Mouse (Mus musculus) forebrain, embryonic 11.5 days (tissue): ENCODE data around the gene Tcp11. TPM values are rescaled to one million over a fixed set of nuclear protein-coding genes. Genes with fewer than 3 reads are reported as not detected.
A peak's percentile ranks its signal among the peaks of the same experiment; 100 is the strongest.

ENCODE experiments used
- ATAC-seq: fragments of 200-750 bp; cut with Nextera tagmentation; replicated peaks from 2 replicates; pipeline ENCODE4 v1.8.0; 2017; ENCODE audit warnings: moderate TSS enrichment; ENCODE audit not compliant: low FRiP score
- DNase-seq: peaks from one replicate; pipeline ENCODE4 v3.0.0-alpha.2; 2017; ENCODE audit warnings: low spot score
- H3K27ac ChIP-seq: fragments of 300-500 bp; sonication (generic); 2 replicates; pipeline ENCODE4 v1.5.1; 2014; ENCODE audit warnings: low read depth, low read length
- H3K27me3 ChIP-seq: fragments of 300-500 bp; sonication (generic); 2 replicates; pipeline ENCODE4 v1.6.1; 2014; ENCODE audit warnings: mild to moderate bottlenecking, low read length, mixed read lengths; ENCODE audit not compliant: control insufficient read depth, insufficient read depth
- H3K36me3 ChIP-seq: fragments of 300-500 bp; sonication (generic); 2 replicates; pipeline ENCODE4 v1.6.1; 2014; ENCODE audit warnings: mild to moderate bottlenecking, low read length, moderate library complexity, mixed read lengths; ENCODE audit not compliant: control insufficient read depth, insufficient read depth
- H3K4me1 ChIP-seq: fragments of 300-500 bp; sonication (generic); replicated peaks from 2 replicates; pipeline ENCODE4 v1.6.1; 2014; ENCODE audit warnings: low read length, mixed read lengths; ENCODE audit not compliant: control insufficient read depth, insufficient read depth
- H3K4me2 ChIP-seq: fragments of 300-500 bp; sonication (generic); 2 replicates; pipeline ENCODE4 v1.6.1; 2014; ENCODE audit warnings: low read depth, mild to moderate bottlenecking, low read length, moderate library complexity, mixed read lengths; ENCODE audit not compliant: severe bottlenecking
- H3K4me3 ChIP-seq: fragments of 300-500 bp; sonication (generic); 2 replicates; pipeline ENCODE4 v1.5.1; 2014; ENCODE audit warnings: low read depth, low read length
- H3K9ac ChIP-seq: fragments of 300-500 bp; sonication (generic); 2 replicates; pipeline ENCODE4 v1.6.1; 2014; ENCODE audit warnings: low read length
- H3K9me3 ChIP-seq: fragments of 300-500 bp; sonication (generic); 2 replicates; pipeline ENCODE4 v1.6.1; 2016; ENCODE audit warnings: low read length, mixed read lengths; ENCODE audit not compliant: control insufficient read depth
- WGBS: fragments of 180-500 bp; shearing (Covaris S2); extraction: QIAGEN DNeasy Blood & Tissue Kit; methylation state at CpG from one replicate; pipeline ENCODE4 v1.1.7; 2014; 5-methylcytosine and 5-hydroxymethylcytosine counted together
- polyA plus RNA-seq: library from polyadenylated mRNA; unstranded; fragments of >200 nt; fragmentation: Nextera tagmentation; extraction: Ambion mirVana; gene quantifications from 2 replicates; pipeline ENCODE4 v1.2.1, GENCODE M21; 2014

The Tcp11 gene
- polyA plus RNA-seq = 0.39 and 1.0 TPM in 2 replicates

GRCm38 (mm10) chr17:28080045-28080816 is at the start of gene Tcp11:
Tcp11 (minus strand) TSS chr17:28080639.
- no peaks in the 10 kb centered on the region for H3K36me3 ChIP-seq
- no peaks in the 10 kb centered on the region for H3K9me3 ChIP-seq
- H3K27ac ChIP-seq = no peak within 1 kb of the TSS
- H3K9ac ChIP-seq = peak within 1 kb of the TSS; percentile 52
- WGBS = under 1% methylated on average over 57 of the region's 57 CpGs
- ATAC-seq (peak; percentile 91), DNase-seq (peak; percentile 91)
- peaks cover 3% of the 10 kb centered on the region for H3K27me3 ChIP-seq
- peak within 1 kb of the TSS; percentile 56 for H3K4me3 ChIP-seq
- peak within 1 kb of the TSS; percentile 97 for H3K4me2 ChIP-seq
- peaks cover 8% of the 10 kb centered on the region; the same call in 1 of the 2 replicates for H3K4me1 ChIP-seq

DNA sequence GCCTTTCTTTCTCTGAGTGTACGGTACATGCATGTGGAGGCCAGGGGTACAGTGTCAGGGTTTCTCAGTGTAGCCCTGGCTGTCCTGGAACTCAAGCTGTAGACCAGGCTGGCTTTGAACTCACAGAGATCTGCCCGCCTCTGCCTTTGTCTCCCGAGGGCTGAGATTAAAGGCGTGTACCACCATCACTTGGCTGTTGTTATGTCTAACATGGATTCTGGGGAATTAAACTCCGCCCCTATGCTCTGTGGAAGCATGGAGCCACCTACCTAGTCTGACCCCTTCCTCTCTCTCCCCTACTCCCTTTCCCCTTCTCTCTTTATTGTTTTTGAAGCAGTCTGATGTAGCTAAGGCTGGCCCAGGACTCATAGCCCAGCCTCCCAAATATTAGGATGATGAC is 49.4 kb upstream of the Tcp11 start:
- WGBS = 83% methylated on average over 5 of the region's 5 CpGs
- Histone ChIP-seq H3K9me3 (no peaks in the 10 kb centered on the region), H3K4me2 (no peak overlapping the region), H3K36me3 (no peaks in the 10 kb centered on the region), H3K4me1 (peaks cover 7% of the 10 kb centered on the region; the same call in 1 of the 2 replicates), H3K9ac (no peak overlapping the region), H3K27me3 (no peaks in the 10 kb centered on the region), H3K4me3 (no peak overlapping the region), H3K27ac (no peak overlapping the region)
- no peak for DNase-seq
- ATAC-seq = no peak

DNA sequence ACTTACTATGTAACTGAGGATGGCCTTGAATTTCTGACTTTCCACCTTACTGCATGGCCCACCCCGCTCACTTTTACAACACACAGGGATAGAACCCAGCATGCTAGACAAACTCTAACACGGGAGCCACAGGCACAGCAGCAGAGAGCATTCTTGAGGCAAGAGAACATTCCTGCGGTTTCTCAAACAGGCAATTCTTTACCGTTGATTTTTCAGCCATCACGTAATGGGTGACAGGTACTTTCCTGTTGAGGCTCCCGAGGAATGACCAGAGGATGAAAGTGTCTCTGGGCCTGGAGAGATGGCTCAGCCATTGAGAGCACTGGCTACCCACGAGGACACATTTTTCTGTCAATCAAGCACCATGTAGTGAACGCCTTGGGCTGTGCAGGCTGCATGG is 43.9 kb upstream of the Tcp11 start:
- no peak overlapping the region for H3K27ac ChIP-seq
- DNase-seq = no peak

DNA sequence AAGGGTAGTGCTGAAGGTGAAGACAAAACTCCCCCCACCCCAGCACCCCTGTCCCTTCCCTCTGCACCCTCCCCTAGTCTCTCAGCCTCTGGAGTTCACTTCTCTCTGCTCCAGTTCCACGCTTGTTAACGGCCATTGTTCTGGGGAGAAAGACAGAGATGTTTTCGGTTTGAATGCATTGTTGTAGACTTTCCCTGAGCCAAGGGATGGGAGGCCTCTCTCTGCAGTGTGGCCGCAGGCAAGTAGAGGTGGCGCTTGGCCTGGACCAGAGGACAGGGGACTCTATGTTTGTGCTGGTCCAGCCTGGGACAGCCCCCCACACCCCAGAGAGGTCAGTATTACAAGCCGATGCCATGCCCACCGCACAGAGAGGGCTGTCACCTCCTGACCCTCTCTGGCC is 43.2 kb upstream of the Tcp11 start:
- no peaks in the 10 kb centered on the region for H3K9me3 ChIP-seq
- H3K9ac ChIP-seq = peak overlapping the region; percentile 23
- H3K4me3 ChIP-seq = no peak overlapping the region
- H3K4me2 ChIP-seq = no peak overlapping the region
- 13% methylated on average over 7 of the region's 7 CpGs for WGBS
- DNase-seq (no peak), ATAC-seq (no peak)
- no peak overlapping the region for H3K27ac ChIP-seq
- no peaks in the 10 kb centered on the region for H3K27me3 ChIP-seq
- H3K36me3 ChIP-seq = no peaks in the 10 kb centered on the region
- peaks cover 10% of the 10 kb centered on the region for H3K4me1 ChIP-seq

More for the DNA sequence above, 43.9 kb upstream of the Tcp11 start:
- no peak overlapping the region for H3K4me3 ChIP-seq
- no peaks in the 10 kb centered on the region for H3K9me3 ChIP-seq
- no peak overlapping the region for H3K9ac ChIP-seq
- H3K36me3 ChIP-seq = no peaks in the 10 kb centered on the region
- H3K4me2 ChIP-seq = no peak overlapping the region
- 76% methylated on average over 8 of the region's 8 CpGs for WGBS
- no peaks in the 10 kb centered on the region for H3K27me3 ChIP-seq
- peaks cover 11% of the 10 kb centered on the region for H3K4me1 ChIP-seq
- ATAC-seq = no peak

DNA sequence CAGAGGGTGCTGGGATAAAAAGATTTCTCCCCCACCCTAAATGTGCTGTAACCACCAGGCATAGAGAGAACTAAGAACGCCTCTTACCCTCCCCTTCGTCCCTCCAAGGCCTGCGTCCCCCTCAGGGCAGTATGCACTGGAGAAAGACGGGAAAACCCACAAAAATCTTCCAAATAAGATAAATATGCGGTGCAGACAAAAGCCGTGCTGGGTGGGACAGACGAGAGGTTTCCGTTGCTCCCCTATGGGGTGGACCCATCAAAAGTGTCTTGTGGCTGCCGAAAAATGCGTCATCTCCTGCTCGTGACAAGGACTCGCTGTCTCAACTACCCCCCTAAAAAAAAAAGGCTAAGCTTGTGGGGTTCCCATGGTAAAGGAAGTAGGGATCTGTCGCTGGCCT is 42.5 kb upstream of the Tcp11 start:
- Histone ChIP-seq H3K9ac (no peak overlapping the region; the same call in 1 of the 2 replicates), H3K27ac (no peak overlapping the region), H3K36me3 (no peaks in the 10 kb centered on the region), H3K27me3 (no peaks in the 10 kb centered on the region), H3K4me1 (peaks cover 10% of the 10 kb centered on the region), H3K4me2 (no peak overlapping the region), H3K9me3 (no peaks in the 10 kb centered on the region), H3K4me3 (no peak overlapping the region)
- no peak for DNase-seq
- whole genome bisulfite sequencing = 65% methylated on average over 13 of the region's 13 CpGs
- no peak for ATAC-seq

DNA sequence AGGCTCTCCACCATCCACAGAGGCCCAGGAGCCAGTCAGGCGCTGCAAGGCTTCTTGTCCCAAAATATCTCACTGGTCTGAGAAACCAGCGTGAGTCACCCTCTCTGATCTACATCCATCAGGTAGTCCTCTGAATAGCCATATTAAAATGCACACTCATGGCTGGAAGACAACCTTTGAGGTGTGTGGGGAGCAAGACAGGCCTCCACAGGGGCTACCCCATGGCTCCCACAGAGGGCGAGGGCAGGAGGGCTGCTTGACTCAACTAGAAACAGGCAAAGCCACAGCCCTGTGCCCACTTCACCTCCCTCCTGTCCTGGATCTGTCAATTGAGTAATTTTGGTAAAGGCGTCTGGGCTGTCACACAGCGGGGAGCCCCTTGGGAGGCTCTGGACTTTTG is 40.0 kb upstream of the Tcp11 start:
- no peak for DNase-seq
- Histone ChIP-seq H3K4me1 (peaks cover 14% of the 10 kb centered on the region), H3K9me3 (no peaks in the 10 kb centered on the region), H3K27ac (no peak overlapping the region), H3K4me2 (no peak overlapping the region), H3K4me3 (no peak overlapping the region), H3K27me3 (no peaks in the 10 kb centered on the region), H3K9ac (no peak overlapping the region), H3K36me3 (no peaks in the 10 kb centered on the region)
- no peak for ATAC-seq
- 87% methylated on average over 5 of the region's 5 CpGs for WGBS

DNA sequence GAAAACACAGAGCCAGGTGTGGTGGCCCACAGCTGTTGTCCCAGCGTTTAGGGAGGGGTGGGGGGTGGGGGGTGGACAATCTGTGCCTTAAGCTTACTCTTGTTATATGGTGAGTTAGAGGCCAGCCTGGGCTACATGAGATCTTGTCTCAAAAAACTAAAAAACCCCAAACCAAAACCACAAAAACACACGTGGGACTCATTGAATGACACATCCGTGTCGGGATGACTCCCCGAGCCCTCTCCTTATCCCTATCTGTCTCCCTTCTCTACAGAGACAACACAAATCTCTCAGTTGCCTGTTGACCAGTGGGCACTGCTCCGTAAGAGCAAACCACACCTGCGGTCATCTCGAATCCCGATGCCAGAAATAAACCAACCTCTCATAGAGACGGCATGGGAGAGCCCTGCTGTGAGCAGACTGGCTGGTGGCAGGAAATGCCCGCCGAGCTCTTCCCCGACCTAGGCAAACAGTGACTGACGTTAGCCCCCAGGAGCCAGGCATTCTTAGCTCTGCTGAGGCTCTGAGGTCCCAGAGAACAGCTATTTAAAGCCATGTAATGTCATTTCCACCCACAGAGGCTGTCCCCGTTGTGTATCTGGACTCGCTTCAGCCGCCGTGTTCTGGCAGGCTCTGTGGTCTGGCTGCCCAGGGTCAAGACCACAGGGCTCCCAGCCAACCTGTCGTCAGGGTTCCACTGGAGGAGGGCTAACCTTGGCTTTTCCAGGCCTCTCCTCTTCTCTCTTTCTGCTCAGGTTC is 37.2 kb upstream of the Tcp11 start:
- H3K4me2 ChIP-seq = no peak overlapping the region
- H3K4me3 ChIP-seq = no peak overlapping the region
- WGBS = 68% methylated on average over 19 of the region's 19 CpGs
- no peak for DNase-seq
- no peak overlapping the region for H3K9ac ChIP-seq
- H3K27ac ChIP-seq = no peak overlapping the region
- ATAC-seq = no peak
- H3K4me1 ChIP-seq = peaks cover 4% of the 10 kb centered on the region; the same call in 1 of the 2 replicates
- H3K9me3 ChIP-seq = no peaks in the 10 kb centered on the region
- H3K36me3 ChIP-seq = no peaks in the 10 kb centered on the region
- H3K27me3 ChIP-seq = no peaks in the 10 kb centered on the region

DNA sequence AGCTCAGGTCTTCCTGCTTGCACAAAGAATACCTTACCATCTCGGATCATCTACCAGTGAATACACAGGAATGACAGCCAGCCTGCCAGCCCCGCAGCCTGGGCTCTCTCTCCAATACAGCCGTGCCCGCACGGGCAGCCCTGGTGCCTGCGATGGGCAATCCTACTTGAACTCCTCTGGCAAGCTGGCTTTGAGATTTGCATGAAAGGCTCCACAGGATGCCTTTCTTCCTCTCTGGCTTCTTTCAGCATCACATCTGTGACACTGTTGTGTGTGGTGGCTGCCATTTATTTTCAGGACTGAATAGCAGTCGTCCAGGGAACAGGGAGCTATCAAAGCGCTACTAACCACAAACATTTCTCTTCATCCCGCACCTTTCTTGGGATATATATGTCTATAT is 35.9 kb upstream of the Tcp11 start:
- Histone ChIP-seq H3K4me3 (no peak overlapping the region), H3K27me3 (no peaks in the 10 kb centered on the region), H3K4me2 (no peak overlapping the region), H3K4me1 (peaks cover 4% of the 10 kb centered on the region; the same call in 1 of the 2 replicates), H3K36me3 (no peaks in the 10 kb centered on the region), H3K9me3 (no peaks in the 10 kb centered on the region), H3K9ac (no peak overlapping the region), H3K27ac (peak overlapping the region; percentile 7; the same call in 1 of the 2 replicates)
- no peak for DNase-seq
- WGBS = 47% methylated on average over 9 of the region's 9 CpGs
- 0 out of 2 replicates have a peak, but pooled peaks have one; percentile 21 for ATAC-seq
